Mouse (Mus musculus): Measurements from ENCODE around the gene Prc1.

DNA sequence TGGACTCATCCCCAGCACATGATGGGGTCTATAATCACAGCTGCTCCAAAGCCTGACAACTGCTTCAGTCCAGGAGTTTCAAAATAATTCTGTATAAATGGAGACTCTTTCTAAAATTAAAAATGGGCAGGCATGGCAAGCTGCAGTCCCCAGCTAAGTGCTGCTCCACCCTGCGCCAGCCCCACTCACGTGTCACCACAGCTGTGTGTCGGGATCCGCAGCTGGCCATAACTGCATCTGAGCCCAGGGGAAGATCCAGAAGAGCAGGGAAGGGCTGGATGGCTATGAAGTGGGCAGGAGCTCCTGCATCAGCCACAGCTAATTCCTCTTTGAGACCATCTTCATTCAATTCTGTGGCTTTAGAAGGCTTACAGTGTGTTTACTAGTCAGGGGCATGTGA, 24.4 kb downstream of the Prc1 start:
- TF ChIP-seq CTCF (IDR thresholded peaks at IDR 0.05) = no peak
- TF ChIP-seq POLR2A (IDR thresholded peaks at IDR 0.05; ENCODE audit: insufficient read depth, low read depth, low read length) = no peak
